Mouse (Mus musculus) lung, embryonic 15.5 days (tissue): ENCODE results near the gene Gas8. TPM values are rescaled to one million over a fixed set of nuclear protein-coding genes. Genes with fewer than 3 reads are reported as not detected.

Experiments
- ATAC-seq: fragments of 200-750 bp; cut with Nextera tagmentation; 2 replicates; pipeline ENCODE4 v1.8.0; 2017; ENCODE audit warnings: moderate number of reproducible peaks, borderline replicate concordance; ENCODE audit not compliant: low FRiP score, low TSS enrichment; ENCODE audit errors: extremely low read depth
- H3K27ac ChIP-seq: fragments of 300-500 bp; sonication (generic); 2 replicates; pipeline ENCODE4 v1.5.1; 2015; ENCODE audit warnings: moderate library complexity, mild to moderate bottlenecking, inconsistent platforms
- H3K27me3 ChIP-seq: fragments of 300-500 bp; sonication (generic); 2 replicates; pipeline ENCODE4 v1.6.1; 2015; ENCODE audit warnings: inconsistent platforms
- H3K36me3 ChIP-seq: fragments of 300-500 bp; sonication (generic); 2 replicates; pipeline ENCODE4 v1.6.1; 2015; ENCODE audit warnings: inconsistent platforms
- H3K4me1 ChIP-seq: fragments of 300-500 bp; sonication (generic); 2 replicates; pipeline ENCODE4 v1.6.1; 2015; ENCODE audit warnings: inconsistent platforms
- H3K4me2 ChIP-seq: fragments of 300-500 bp; sonication (generic); 2 replicates; pipeline ENCODE4 v1.6.1; 2015; ENCODE audit warnings: inconsistent platforms, mild to moderate bottlenecking, moderate library complexity
- H3K4me3 ChIP-seq: fragments of 300-500 bp; sonication (generic); 2 replicates; pipeline ENCODE4 v1.5.1; 2015; ENCODE audit warnings: mild to moderate bottlenecking, inconsistent platforms
- H3K9ac ChIP-seq: fragments of 300-500 bp; sonication (generic); 2 replicates; pipeline ENCODE4 v1.6.1; 2015; ENCODE audit warnings: inconsistent platforms
- H3K9me3 ChIP-seq: fragments of 300-500 bp; sonication (generic); 2 replicates; pipeline ENCODE4 v1.6.1; 2016; ENCODE audit warnings: inconsistent platforms
- WGBS: fragments of 180-500 bp; shearing (Covaris S2); methylation state at CpG from one replicate; pipeline ENCODE4 v1.1.7; 2015; 5-methylcytosine and 5-hydroxymethylcytosine counted together
- polyA plus RNA-seq: library from polyadenylated mRNA; unstranded; fragments of >200 nt; fragmentation: Nextera tagmentation; extraction: Ambion mirVana; gene quantifications from 2 replicates; pipeline ENCODE4 v1.2.1, GENCODE M21; 2015

Gas8 gene
- polyA plus RNA-seq, 1 experiment from 2014 or later, result 29.8 TPM

DNA sequence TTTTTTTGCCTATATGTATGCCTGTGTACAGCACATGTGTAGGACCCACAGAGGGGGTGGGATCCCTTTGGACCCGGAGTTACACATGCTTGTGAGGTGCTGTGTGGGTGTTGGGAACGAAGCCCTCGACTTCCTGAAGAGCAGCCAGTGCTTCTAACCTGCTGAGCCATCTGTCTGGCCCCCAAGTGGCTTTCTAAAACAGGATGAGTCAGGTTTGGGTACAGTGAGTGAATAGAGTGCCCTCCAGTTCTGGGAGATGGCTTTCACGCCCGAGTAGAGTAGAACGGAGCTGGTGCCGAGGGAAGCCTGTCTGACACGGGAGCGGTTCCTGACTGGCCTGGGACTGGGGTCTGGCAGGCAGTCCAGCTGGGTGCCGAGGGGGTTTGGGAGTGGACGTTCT lies 19.1 kb upstream of the Gas8 start:
- Histone ChIP-seq H3K9ac (no peak overlapping the region), H3K9me3 (no peaks in the 10 kb centered on the region), H3K4me1 (no peaks in the 10 kb centered on the region), H3K4me2 (no peak overlapping the region), H3K27ac (no peak overlapping the region), H3K4me3 (no peak overlapping the region), H3K27me3 (no peaks in the 10 kb centered on the region), H3K36me3 (peaks cover 88% of the 10 kb centered on the region)
- ATAC-seq, result no peak
- WGBS, result 92% methylated on average over 11 of the region's 11 CpGs

DNA sequence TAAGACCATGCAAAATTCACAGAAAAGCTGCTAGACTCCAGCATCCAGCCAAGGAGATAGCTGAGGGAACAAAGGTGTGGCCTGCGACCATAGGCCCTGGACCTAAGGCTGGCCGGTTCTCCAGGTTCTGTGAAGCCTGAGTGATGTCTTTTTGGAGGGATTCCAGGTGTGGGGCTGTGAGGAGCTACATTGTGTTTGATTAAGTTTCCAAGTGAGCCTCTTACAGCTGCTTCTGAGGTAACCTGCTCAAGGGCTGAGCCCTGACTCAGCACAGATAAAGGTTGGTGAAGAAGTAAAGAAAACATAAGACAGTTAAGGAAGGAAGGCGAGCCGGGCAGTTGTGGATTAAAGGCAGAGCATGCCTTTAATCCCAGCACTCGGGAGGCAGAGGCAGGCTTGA lies 16.4 kb upstream of the Gas8 start:
- H3K9me3 ChIP-seq, result no peaks in the 10 kb centered on the region
- no peaks in the 10 kb centered on the region for H3K27me3 ChIP-seq
- 83% methylated on average over 5 of the region's 5 CpGs for WGBS
- no peak overlapping the region for H3K27ac ChIP-seq
- H3K4me3 ChIP-seq, result no peak overlapping the region
- H3K9ac ChIP-seq, result no peak overlapping the region
- ATAC-seq, result no peak
- H3K4me1 ChIP-seq, result no peaks in the 10 kb centered on the region
- peaks cover 76% of the 10 kb centered on the region for H3K36me3 ChIP-seq
- H3K4me2 ChIP-seq, result no peak overlapping the region

DNA sequence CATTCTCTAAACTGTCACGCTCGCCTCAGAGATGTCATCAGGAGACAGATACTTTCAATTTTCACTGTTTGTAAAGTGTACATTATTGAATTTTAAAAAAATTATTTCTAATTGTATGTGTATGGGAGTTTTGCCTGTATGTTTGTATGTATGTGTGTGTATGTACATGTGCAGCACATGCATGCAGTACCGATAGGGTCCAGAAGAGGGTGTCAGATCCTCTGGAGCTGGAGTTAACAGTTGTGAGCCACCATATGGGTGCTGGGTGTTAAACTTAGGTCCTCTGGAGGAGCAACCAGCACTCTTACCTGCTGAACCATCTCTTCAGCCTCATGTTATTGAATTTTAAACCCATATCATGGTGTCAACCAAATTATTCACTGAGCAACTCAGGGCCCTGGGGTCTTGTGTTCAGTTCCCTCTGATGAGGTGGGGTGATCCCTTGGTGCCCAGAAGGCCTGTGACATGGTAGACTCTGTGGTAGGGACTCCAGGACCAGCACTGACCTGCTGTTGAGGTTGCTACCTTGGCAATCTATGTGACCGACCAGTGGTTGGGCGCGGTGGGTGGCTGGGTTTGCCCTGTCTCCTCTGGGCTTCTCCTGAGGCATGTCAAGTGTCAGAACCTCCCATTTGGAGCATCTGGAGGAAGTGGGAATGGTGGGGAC lies 14.7 kb upstream of the Gas8 start:
- Histone ChIP-seq H3K27ac (no peak overlapping the region), H3K9me3 (no peaks in the 10 kb centered on the region), H3K36me3 (peaks cover 65% of the 10 kb centered on the region), H3K4me1 (no peaks in the 10 kb centered on the region), H3K27me3 (no peaks in the 10 kb centered on the region), H3K4me3 (no peak overlapping the region), H3K9ac (no peak overlapping the region), H3K4me2 (no peak overlapping the region)
- 97% methylated on average over 6 of the region's 6 CpGs for WGBS
- no peak for ATAC-seq

DNA sequence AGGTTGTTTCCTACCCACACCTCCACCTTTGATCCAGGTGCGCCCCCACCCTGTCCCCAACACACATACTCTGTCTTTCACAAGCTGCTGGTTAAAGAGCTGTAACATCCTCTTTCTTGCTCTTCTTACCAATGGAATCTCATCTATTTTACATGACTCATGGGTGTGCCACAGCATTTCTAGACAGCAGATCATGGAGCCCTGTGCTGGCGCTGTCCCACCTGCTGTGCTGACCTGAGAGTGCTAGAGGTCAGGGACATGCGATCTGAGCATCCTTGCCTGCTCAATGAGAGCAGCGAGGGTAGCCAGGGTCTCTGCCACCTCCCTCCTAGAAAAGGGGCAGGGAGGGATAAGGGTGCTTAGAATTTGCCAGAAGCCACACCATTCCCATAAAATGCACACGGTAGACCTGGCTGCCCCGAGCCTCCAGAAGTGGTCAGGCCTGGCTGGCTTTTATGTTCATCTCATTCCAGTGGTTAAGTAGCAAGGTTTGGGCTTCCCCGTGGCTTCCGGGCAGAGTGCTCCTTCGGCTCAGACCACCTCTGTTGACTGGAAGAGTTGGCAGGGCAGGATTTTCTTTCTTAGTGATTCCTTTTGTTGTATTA lies 13.9 kb upstream of the Gas8 start:
- 89% methylated on average over 9 of the region's 9 CpGs for WGBS
- H3K27ac ChIP-seq, result no peak overlapping the region
- ATAC-seq, result no peak
- H3K4me3 ChIP-seq, result no peak overlapping the region
- H3K4me2 ChIP-seq, result no peak overlapping the region
- no peaks in the 10 kb centered on the region for H3K9me3 ChIP-seq
- no peak overlapping the region for H3K9ac ChIP-seq
- H3K27me3 ChIP-seq, result no peaks in the 10 kb centered on the region
- H3K36me3 ChIP-seq, result peaks cover 60% of the 10 kb centered on the region
- no peaks in the 10 kb centered on the region for H3K4me1 ChIP-seq

DNA sequence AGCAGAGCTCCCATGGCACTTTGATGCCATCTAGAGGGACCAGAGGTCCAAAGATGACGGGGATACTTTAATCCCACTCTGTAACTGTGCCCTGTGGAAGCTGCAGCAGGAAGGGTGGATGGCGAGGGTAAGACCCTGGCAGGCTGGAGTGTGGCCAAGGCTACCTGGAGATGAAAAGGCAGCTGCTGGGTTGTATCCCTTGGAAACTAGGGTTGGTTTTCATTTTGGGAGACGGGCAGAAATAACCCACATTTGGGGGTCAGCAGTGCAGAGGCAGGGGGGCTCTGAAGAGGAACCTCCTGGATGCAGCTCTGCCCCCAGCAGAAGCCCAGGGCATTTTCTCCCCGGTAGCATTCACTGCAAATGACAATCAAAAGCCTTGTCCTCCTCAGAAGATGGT lies 13.4 kb upstream of the Gas8 start:
- no peak overlapping the region for H3K27ac ChIP-seq
- no peak overlapping the region for H3K4me2 ChIP-seq
- no peaks in the 10 kb centered on the region for H3K27me3 ChIP-seq
- ATAC-seq, result no peak
- H3K9ac ChIP-seq, result no peak overlapping the region
- no peak overlapping the region for H3K4me3 ChIP-seq
- WGBS, result 72% methylated on average over 4 of the region's 4 CpGs
- peaks cover 56% of the 10 kb centered on the region for H3K36me3 ChIP-seq
- H3K9me3 ChIP-seq, result no peaks in the 10 kb centered on the region
- no peaks in the 10 kb centered on the region for H3K4me1 ChIP-seq

DNA sequence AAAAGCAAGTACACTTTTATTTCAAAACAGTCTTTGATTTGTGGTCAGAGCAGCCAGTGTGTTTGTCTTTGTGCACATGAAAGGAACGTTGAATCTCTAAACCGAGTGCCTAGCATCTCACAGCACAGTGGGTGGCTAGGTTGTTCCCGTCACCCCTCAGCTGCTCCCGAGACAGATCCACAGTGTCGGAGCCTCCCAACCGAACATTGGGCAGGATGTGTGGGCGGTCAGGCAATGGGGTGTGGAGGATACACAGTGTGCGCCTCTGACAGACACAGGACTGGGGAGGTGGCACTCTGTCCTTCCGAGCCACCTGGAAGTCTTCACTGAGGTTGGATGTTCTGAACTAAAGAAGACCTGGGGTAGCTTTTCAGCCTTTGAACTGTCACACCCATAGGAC lies 12.9 kb upstream of the Gas8 start:
- Histone ChIP-seq H3K4me2 (no peak overlapping the region), H3K9me3 (no peaks in the 10 kb centered on the region), H3K27ac (no peak overlapping the region), H3K4me1 (no peaks in the 10 kb centered on the region), H3K9ac (no peak overlapping the region), H3K27me3 (no peaks in the 10 kb centered on the region), H3K36me3 (peaks cover 52% of the 10 kb centered on the region), H3K4me3 (no peak overlapping the region)
- 83% methylated on average over 9 of the region's 9 CpGs for WGBS
- ATAC-seq, result no peak

DNA sequence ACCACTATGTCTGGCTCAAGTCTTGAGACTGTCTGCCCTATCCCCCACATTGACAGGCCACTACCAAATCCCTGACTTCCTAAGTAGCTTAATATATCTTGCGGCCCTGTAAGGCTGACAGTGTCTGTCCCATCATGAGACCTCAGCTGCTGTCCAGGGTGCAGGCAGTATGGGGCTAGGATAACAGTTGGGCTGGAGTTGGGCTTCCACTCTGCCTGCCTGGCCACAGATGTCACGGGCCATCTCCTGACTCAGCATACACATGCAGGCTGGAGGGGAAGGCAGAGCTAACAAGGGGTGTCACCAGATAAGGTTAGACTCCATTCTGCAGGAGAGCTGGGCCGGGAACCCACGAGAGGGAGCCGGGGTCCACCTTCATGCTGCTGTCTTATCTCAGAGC lies 11.5 kb upstream of the Gas8 start:
- no peak overlapping the region for H3K4me2 ChIP-seq
- ATAC-seq, result no peak
- H3K36me3 ChIP-seq, result peaks cover 37% of the 10 kb centered on the region
- no peaks in the 10 kb centered on the region for H3K9me3 ChIP-seq
- H3K4me1 ChIP-seq, result no peaks in the 10 kb centered on the region
- H3K27me3 ChIP-seq, result no peaks in the 10 kb centered on the region; the same call in 1 of the 2 replicates
- H3K27ac ChIP-seq, result no peak overlapping the region
- no peak overlapping the region for H3K4me3 ChIP-seq
- WGBS, result 95% methylated on average over 5 of the region's 5 CpGs
- H3K9ac ChIP-seq, result no peak overlapping the region

DNA sequence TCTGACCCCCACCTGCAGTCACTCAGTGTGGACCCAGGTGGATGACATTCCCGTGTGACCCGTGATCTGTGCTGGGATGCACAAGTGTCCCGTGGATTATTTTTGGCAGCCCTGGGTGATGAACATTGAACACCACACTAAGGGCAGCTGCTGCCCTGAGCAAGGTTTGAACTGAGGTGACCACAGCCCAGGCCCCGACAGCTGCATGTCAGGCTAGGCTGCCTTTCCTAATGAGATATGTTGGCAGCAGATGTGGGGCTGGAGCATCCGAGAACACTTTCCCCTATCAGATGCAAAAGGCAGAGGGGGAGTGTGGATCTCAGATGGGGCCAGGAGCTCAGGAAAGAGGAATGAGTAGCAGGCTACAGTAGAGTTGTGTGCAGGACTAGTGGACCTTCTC lies 7.8 kb upstream of the Gas8 start:
- Histone ChIP-seq H3K9ac (no peak overlapping the region), H3K36me3 (peaks cover 10% of the 10 kb centered on the region; the same call in 1 of the 2 replicates), H3K4me2 (no peak overlapping the region), H3K27ac (no peak overlapping the region), H3K27me3 (peaks cover 32% of the 10 kb centered on the region), H3K4me3 (no peak overlapping the region), H3K9me3 (no peaks in the 10 kb centered on the region), H3K4me1 (peaks cover 12% of the 10 kb centered on the region)
- WGBS, result 71% methylated on average over 5 of the region's 5 CpGs
- ATAC-seq, result no peak

DNA sequence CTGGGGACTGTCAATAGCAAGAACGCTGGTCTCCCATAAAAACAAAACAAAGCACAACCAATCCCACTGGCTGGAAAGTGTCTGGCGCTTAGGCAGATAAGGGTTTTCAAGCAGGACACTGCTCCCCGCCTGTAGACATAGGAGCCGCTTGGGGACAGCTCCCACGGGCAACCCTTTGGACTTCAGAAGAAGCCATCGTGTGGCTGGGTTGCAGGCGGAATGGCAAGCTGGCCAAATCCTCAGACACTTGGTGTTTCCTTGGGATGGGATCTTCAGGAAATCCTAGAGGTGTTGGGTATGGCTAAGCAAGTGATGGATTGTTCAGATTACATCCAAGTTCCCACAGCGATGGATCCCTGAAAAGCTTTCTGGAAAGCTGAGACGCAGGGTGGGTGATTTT lies 4.5 kb upstream of the Gas8 start:
- Histone ChIP-seq H3K9ac (peak overlapping the region; percentile 42; the same call in 1 of the 2 replicates), H3K27ac (no peak overlapping the region), H3K4me2 (peak overlapping the region; percentile 100), H3K27me3 (peaks cover 51% of the 10 kb centered on the region), H3K9me3 (no peaks in the 10 kb centered on the region), H3K36me3 (no peaks in the 10 kb centered on the region), H3K4me1 (peaks cover 16% of the 10 kb centered on the region), H3K4me3 (peak overlapping the region; percentile 68)
- 3% methylated on average over 9 of the region's 9 CpGs for WGBS
- ATAC-seq, result no peak

DNA sequence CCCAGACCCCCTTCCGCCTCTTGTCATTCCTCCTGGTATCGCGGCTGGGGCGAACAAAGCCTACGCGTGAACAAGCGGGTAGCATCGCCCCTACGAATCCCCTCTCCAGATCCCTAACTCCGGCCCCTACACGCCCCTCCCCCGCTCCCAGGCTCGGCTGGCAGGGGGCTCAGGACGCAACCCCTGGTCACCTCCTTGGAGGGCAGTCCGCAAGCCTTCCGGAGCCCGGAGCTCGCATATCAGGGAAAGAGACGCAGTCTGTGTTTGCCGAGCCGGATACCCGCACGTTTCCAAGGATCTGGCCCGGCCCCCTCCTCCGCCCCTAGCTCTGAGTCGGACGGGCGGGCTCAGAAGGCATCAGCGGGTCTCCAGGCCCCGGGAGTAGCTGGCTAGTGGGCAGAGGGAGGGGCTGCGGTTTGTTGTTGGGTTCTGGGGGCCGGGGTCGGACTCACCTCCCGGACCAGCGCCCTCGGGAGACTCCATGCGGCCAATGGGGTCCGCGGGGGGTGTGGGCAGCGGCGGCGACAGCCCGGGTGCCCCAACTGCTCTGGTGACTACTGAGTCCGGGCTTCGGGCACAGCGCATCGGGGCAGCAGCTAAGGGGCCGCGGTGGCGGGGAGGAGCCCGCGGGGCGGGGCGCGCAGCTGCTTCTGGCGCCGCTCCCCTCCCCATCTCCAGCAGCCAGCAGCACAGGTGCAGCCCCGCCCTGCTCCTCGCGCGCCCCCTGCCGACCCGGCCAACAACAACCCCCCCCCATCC lies 3.7 kb upstream of the Gas8 start, which contains the start of gene Dbndd1:
Gene Dbndd1, minus strand, starts transcription at position 683 of the 759 bp plus-strand sequence.
- Histone ChIP-seq H3K4me2 (peak within 1 kb of the TSS; percentile 100), H3K4me3 (peak within 1 kb of the TSS; percentile 68), H3K36me3 (no peaks in the 10 kb centered on the region), H3K4me1 (peaks cover 23% of the 10 kb centered on the region), H3K9ac (peak within 1 kb of the TSS; percentile 42), H3K9me3 (no peaks in the 10 kb centered on the region), H3K27me3 (peaks cover 51% of the 10 kb centered on the region), H3K27ac (no peak within 1 kb of the TSS)
- no peak for ATAC-seq
- WGBS, result under 1% methylated on average over 55 of the region's 63 CpGs

DNA sequence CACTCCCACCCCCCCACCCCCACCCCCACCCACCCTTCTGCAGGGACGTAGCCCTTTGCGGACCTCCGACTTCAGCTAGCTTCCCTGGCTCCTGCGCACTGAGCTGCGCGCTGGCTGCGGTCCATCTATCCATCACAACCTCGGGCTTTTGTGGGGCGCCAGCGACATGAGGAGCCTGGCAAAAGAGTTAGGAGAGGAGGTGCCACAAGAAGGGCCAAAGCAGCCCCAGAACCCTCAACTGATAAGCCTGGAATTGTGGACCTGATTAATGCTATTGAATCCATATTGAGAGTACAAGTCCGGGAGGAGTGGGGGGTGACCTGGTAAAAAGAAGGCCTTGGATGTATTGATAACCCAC lies 3.1 kb upstream of the Gas8 start:
- WGBS, result under 1% methylated on average over 11 of the region's 11 CpGs
- ATAC-seq, result no peak

DNA sequence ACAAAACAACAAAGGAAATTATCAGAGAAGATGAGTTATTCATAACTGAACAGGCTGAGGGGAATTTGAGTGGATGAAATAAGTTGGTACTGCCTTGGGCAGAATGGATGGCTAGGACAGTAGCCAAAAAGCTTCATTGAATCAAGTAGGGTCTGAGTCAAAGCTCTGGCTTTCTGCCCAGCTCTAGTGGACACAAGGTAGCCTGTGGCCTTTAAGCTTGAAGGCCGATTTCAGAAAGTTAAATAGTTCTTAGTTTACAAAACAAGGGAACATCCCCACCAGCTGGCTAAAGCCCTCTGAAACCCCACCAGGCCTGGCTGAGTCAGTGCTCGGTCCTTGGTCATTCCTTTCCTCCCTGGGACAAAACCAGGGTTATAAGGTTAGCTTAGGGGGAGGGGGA lies 2.0 kb upstream of the Gas8 start:
- Histone ChIP-seq H3K9me3 (no peaks in the 10 kb centered on the region), H3K4me3 (no peak overlapping the region), H3K4me1 (peaks cover 23% of the 10 kb centered on the region), H3K9ac (no peak overlapping the region), H3K4me2 (no peak overlapping the region), H3K27ac (no peak overlapping the region), H3K27me3 (peaks cover 51% of the 10 kb centered on the region), H3K36me3 (peaks cover 10% of the 10 kb centered on the region; the same call in 1 of the 2 replicates)
- ATAC-seq, result no peak
- 37% methylated on average over 2 of the region's 2 CpGs for WGBS

More for the DNA sequence above, 3.1 kb upstream of the Gas8 start:
- Histone ChIP-seq H3K27ac (no peak overlapping the region), H3K9me3 (no peaks in the 10 kb centered on the region), H3K9ac (no peak overlapping the region), H3K27me3 (peaks cover 51% of the 10 kb centered on the region), H3K4me3 (peak overlapping the region; percentile 68), H3K36me3 (peaks cover 2% of the 10 kb centered on the region; the same call in 1 of the 2 replicates), H3K4me1 (peaks cover 23% of the 10 kb centered on the region), H3K4me2 (peak overlapping the region; percentile 100)
